Mouse (Mus musculus) c-Kit-negative CD71-positive TER-119-positive erythroid progenitor cells, embryonic 14.5 days (primary cell): ENCODE results near the gene Trmt112.

Experiments used
- DNase-seq: peaks from one replicate; pipeline ENCODE4 v3.0.0-alpha.2; 2013; ENCODE audit warnings: low read depth, low spot score

Trmt112 gene

GRCm38 (mm10) chr19:6925611-6926329 lies 16.3 kb downstream of the Trmt112 start:
- DNase-seq: no peak

GRCm38 (mm10) chr19:6926559-6927255 lies 17.2 kb downstream of the Trmt112 start:
- DNase-seq: no peak

GRCm38 (mm10) chr19:6928080-6928479 lies 18.6 kb downstream of the Trmt112 start:
- no peak for DNase-seq

GRCm38 (mm10) chr19:6931002-6931401 lies 21.5 kb downstream of the Trmt112 start:
- no peak for DNase-seq

- DNase-seq: no peak
Observed at GRCm38 (mm10) chr19:6932018-6932417, 22.5 kb downstream of the Trmt112 start.

- DNase-seq: no peak
Observed at GRCm38 (mm10) chr19:6933102-6933435, 23.6 kb downstream of the Trmt112 start.

DNA sequence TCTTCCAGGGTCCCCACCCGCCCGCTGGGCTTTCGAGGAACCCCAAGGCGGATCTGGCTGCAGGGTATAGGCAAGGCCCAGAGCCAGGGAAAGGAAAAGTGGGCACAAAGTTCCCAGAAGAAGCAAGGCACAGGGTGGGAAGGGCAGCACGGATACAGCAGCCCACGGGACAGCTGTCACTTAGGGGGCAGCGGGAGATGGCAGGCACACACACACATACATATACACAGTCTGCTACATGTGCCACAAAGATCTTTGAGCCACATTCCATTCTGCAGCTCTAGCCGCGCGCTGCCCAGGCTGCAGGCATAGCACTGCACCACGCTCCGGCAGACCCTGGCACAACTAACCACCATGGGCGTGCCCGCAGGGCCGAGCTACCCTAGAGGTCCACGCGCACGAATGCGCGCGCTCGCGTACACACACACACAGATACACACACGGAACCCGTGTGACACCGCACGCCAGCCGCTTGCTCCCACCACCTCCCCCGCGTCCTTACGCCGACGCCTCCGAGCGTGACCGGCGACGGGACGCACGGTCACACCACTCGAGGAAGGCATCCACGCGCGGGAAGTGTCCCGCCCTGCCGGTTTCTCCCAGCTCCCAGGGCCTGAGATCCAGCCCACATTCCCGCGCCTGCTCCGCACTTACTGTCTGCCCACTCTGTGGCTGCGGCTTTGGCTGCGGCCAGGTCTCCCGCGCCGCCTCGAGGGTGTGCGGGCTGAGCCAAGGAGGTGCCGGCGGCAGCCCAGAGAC lies 24.1 kb downstream of the Trmt112 start:
- DNase-seq: no peak

DNA sequence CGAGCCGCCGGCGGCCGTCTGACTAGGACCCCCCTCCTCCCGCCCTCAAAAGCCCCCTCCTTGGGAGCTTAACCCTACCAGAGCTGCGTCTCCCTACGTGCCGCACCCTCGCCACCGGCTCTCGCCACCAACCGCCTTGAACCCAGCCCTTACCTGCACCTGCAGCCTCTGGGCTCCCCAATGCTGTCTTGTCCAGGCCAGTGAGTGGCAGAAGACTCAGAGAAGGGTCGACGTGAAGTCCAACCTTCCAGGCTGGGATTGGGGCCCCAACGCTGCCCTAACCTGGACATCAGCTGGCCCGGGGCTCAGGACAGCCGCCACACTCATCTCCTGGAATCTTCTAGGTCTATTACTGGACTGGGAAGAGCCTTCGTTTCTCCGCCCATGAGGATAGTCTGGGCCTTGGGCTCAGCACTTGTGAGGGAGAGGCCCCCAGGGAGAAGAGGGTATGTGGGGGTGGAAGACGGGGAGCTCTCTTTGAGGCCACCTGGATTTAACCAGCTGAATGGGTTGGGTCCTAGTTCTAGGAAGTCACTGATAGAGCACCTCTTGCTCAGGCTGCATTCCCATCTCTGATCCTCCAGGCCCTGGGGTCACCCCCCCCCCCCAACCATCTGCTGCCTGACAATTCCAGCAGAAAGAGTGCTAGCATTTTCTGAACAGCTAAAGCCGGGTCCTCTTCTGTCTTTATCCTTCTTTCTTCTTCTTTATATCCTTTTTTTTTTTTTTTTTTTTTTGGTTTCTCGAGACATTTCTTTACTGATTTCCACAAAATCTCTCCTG lies 24.9 kb downstream of the Trmt112 start, which contains the start of gene Kcnk4:
TSS of gene Kcnk4 (minus strand) at position 321 of the 783 bp plus-strand sequence.
- no peak for DNase-seq

DNA sequence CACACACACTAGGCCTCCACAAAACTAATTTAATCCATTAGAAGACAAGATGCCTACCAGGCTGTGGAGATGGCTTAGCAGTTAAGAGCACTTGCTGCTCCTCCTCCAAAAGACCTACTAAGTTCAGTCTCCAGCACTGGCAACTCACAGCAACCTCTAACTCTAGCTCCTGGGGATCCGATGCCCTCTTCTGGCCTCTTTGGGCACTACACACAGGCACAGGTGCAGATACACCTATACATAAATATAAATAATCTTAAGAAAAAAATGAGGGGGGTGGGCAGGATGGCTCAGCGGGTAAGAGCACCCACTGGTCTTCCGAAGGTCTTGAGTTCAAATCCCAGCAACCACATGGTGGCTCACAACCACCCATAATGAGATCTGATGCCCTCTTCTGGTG lies 26.8 kb downstream of the Trmt112 start:
- DNase-seq: no peak

DNA sequence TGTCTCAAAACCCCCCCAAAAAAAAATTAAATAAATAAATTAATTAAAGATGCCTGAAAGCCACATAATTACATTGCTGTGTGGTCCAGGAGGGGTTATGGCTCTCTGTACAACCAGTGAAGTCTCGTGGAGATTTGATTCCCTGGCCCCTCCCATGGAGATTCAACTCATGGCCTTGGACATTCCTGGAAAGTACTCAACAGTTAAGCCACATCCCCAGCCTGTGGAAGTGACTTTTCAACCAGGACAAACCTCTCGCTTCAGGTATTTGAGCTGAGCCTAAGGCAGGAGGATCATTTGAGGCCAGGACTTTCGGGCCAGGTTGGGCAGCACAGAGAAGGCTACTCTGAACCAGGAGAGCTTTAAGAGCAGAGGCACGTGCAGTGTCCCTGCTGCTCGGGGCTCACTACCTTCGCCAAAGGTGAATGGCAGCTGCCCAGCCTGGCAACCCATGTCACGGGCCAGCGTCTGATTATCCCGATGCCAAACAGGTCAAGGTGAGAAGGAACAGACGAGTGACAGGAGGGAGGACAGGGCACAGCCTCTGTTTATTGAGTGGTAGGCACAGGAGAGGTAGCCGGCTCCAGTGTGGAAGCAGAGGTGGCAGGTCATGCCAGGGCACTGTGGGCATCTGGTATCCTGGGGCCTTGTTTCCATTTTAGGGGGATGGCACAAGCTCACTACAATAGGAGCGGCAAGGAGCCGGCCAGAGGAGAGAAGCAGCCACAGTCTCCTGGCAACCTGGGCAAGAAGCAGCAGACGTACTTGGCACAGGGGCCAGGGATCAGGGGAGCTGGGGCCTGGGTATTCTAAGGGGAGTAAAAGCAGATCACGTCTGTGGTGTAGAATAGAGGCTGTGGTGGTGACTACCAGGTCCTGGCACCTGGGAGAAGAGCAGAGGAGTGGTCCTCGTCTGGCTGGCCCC lies 28.3 kb downstream of the Trmt112 start:
- no peak for DNase-seq

DNA sequence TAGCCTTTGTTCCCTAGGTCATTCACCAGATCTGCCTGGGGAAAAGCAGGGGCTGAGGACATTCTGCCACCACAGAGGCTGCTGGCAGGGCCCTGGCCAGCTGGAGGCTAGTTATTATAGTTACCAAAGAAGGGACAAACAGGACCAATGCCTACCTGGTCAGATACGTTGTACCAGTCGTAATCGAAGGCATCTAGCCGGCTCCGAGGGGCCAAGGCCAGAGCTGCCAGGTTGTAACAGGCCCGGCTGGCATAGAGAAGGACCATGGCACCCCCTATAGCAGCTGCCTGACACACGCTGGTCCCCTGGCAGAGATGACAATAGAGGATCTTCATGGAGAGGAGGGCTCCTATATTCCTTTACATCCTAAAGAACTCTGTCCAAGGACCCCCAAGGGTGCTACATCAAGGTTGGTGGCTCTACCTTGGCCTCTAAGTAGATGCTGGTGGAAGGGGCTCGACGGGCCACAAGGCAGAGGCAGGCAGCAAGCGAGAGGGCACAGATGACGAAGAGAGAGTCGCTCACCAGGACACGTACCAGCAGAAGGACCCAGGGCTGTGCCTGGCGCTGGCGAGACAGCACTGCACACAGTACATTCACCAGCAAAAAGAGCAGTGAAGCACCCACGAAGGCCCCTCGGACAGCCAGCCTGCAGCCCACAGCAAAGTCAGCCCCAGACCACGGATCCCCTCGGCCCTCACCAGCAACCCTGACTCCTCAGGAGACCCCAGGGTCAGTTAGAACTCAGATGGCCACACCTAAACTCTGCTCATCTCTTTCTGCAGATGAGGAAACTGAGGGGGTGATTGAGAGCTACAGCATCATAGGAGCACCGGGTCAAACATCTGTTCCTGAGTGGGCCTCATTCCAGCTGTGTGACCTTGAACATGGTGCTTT lies 29.9 kb downstream of the Trmt112 start:
- DNase-seq: no peak

DNA sequence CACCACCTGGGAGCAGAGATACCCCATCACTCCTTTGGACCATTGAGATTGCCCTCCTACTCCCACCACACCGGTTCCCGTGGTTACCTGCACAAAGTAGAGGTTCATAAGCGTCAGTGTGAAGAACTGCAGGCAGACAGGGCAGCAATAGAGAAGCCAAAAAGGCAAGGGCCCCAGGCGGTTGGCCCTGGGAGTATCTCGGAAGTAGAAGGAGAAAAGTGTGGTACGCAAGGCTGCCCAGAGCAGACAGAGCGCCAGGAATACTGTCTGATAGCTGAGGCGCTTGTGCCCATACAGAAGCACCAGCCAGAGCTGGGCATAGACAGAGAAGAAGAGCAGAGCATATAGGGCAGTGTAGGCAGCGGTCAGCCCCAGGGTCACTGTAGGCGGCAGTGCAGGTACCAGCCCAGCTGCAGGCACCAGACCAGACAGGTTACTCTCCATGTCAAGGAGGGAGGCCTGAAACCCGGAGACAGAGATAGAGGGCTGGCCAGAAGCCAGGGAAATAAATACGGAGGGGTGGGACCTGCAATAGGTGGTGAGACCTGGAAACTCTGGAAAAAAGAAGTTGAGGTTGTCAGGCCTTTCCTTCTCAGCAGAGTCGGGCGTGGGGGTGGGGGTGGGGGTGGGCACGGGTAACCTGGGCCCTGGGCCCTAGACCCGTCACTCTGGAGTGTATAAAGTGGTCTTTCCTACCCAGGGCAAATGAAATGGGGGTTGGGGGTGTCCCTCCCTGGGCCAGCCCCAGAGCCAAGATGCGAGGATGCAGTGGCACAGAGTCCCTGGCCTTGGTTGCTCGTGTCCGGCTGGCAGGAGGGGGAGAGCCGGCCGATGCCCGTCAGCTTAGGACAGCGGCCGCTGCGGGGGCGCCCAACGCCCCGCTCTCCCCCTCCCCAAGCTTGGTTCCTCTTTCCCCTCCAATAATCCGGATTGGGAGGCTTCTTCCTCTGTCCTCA lies 31.2 kb downstream of the Trmt112 start:
- DNase-seq: no peak

GRCm38 (mm10) chr19:6941372-6942248 lies 32.1 kb downstream of the Trmt112 start, which contains the start of gene Bad:
TSS of gene Bad (plus strand) at chr19:6941861.
- peak; percentile 92 for DNase-seq

DNA sequence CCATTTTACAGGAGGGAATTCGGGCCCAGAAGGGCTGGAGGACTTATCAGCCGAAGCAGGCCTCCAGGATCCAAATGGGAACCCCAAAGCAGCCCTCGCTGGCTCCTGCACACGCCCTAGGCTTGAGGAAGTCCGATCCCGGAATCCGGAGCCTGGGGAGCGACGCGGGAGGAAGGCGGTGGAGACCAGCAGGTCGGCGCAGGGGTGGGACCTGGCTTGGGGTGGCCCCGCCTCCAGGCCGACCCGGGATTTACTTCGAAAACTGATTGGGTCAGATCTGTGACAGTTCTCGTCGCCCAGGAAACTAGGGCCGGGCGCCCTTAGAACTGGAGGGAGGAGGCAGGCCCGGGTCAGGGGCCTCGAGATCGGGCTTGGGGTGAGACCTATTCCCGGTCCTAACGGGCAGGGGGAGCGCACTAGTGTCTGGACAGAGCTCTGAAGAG lies 32.8 kb downstream of the Trmt112 start, which contains the start of gene Gpr137:
TSS of gene Gpr137 (minus strand) at position 232 of the 443 bp plus-strand sequence.
- DNase-seq: peak; percentile 86

DNA sequence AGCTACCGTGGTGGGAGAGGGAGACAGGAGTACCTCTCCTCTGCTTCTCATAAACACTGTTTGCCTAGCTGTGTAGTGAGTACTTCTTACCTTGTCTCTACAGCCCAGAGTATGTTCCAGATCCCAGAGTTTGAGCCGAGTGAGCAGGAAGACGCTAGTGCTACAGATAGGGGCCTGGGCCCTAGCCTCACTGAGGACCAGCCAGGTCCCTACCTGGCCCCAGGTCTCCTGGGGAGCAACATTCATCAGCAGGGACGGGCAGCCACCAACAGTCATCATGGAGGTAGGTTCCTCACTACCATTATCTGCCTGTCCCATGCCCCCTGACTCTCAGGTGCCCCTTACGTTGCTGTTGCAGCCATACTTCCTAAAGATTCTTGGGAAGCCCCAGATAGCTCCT lies 33.3 kb downstream of the Trmt112 start:
- no peak for DNase-seq

GRCm38 (mm10) chr19:6943709-6944108 lies 34.2 kb downstream of the Trmt112 start:
- DNase-seq: no peak

GRCm38 (mm10) chr19:6947742-6948141 lies 38.2 kb downstream of the Trmt112 start:
- DNase-seq: no peak
